Mouse (Mus musculus) limb, embryonic 10.5 days (tissue): ENCODE results near the gene Gm11237. TPM values are rescaled to one million over a fixed set of nuclear protein-coding genes. Genes with fewer than 3 reads are reported as not detected.
"Not testable (repeated sequence)": the region's sequence is repeated elsewhere in the genome, so short reads cannot be mapped to it uniquely, and the experiment has no call there.

Source experiments
- DNase-seq: peaks from one replicate; pipeline ENCODE4 v3.0.0-alpha.2; 2017; ENCODE audit warnings: low spot score
- H3K27ac ChIP-seq: fragments of 300-500 bp; sonication (generic); 2 replicates; pipeline ENCODE4 v1.5.1; 2016; ENCODE audit warnings: mild to moderate bottlenecking
- H3K27me3 ChIP-seq: fragments of 300-500 bp; sonication (generic); 2 replicates; pipeline ENCODE4 v1.6.1; 2016; ENCODE audit warnings: low read depth, mild to moderate bottlenecking; ENCODE audit not compliant: poor library complexity, severe bottlenecking
- H3K36me3 ChIP-seq: fragments of 300-500 bp; sonication (generic); 2 replicates; pipeline ENCODE4 v1.6.1; 2016; ENCODE audit warnings: mild to moderate bottlenecking, moderate library complexity
- H3K4me1 ChIP-seq: fragments of 300-500 bp; sonication (generic); 2 replicates; pipeline ENCODE4 v1.6.1; 2016
- H3K4me3 ChIP-seq: fragments of 300-500 bp; sonication (generic); 2 replicates; pipeline ENCODE4 v1.5.1; 2016; ENCODE audit warnings: mild to moderate bottlenecking, moderate library complexity
- H3K9me3 ChIP-seq: fragments of 300-500 bp; sonication (generic); replicated peaks from 2 replicates; pipeline ENCODE4 v1.6.1; 2016; ENCODE audit warnings: mild to moderate bottlenecking
- WGBS: fragments of 180-500 bp; shearing (Covaris S2); methylation state at CpG from one replicate; pipeline ENCODE4 v1.1.7; 2016; 5-methylcytosine and 5-hydroxymethylcytosine counted together
- polyA plus RNA-seq: library from polyadenylated mRNA; unstranded; fragments of >200 nt; fragmentation: Nextera tagmentation; extraction: Ambion mirVana; gene quantifications from 2 replicates; pipeline ENCODE4 v1.2.1, GENCODE M21; 2016

The Gm11237 gene
- polyA plus RNA-seq, result not detected in 2 replicates

- DNase-seq, H3K4me1 ChIP-seq, H3K36me3 ChIP-seq, H3K9me3 ChIP-seq, H3K27ac ChIP-seq, H3K27me3 ChIP-seq, H3K4me3 ChIP-seq: not testable (repeated sequence)
- no CpG with 5 or more reads among the region's 3 CpGs for WGBS
These were observed at the start of gene Gm11237 for GRCm38 (mm10) chr4:73622684-73623083. Gene Gm11237, plus strand, starts transcription at chr4:73622984.

DNA sequence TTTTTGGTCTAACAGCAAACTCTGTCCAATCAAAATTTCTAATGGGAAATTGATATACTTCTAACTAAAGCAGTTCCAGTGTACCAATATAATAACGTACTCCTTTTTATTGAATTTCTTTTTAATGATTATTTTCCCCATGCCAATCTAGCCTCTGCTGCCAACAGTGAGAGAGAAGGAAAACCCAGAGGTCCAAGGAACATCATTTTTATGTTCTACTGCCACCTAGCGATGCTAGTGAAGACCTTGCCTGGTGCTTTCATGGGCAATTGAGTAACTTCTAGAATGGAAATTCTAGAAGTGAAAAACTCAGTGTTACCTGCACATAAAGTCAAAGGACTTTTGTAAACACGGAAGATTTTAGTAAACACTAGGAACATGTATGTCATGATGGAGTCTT lies 23.5 kb upstream of the Gm11237 start:
- H3K4me1 ChIP-seq, result no peaks in the 10 kb centered on the region
- H3K9me3 ChIP-seq, result no peaks in the 10 kb centered on the region
- H3K27me3 ChIP-seq, result no peaks in the 10 kb centered on the region
- no peak overlapping the region for H3K27ac ChIP-seq
- DNase-seq, result no peak
- no peak overlapping the region for H3K4me3 ChIP-seq
- 12% methylated on average over 3 of the region's 3 CpGs for WGBS
- H3K36me3 ChIP-seq, result no peaks in the 10 kb centered on the region

DNA sequence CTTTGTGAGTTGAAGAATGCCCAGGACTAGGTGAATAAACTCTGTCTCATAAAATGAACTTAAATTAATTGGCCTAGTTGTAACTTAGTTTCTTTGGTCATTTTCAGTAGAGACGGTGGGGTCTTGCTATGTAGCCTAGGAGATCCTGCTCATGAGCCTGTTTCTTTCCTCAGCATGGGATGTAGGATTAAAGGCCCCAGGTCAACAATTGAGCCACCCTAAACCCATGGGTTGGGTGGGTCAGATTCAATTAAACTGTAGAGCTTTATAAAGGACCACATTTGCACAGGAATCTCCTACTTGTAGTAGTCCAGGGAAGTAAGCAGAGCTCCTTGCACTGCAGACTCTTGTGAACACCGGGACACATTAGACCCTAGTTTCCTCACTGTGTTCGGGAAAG lies 15.2 kb upstream of the Gm11237 start, which contains the start of gene Gm11238:
Gm11238 (plus strand) TSS at position 301 of the 400 bp plus-strand sequence.
- not testable (repeated sequence) for DNase-seq, H3K27me3 ChIP-seq, H3K4me3 ChIP-seq, H3K4me1 ChIP-seq, H3K27ac ChIP-seq, H3K9me3 ChIP-seq, H3K36me3 ChIP-seq
- no CpG with 5 or more reads among the region's 3 CpGs for WGBS

DNA sequence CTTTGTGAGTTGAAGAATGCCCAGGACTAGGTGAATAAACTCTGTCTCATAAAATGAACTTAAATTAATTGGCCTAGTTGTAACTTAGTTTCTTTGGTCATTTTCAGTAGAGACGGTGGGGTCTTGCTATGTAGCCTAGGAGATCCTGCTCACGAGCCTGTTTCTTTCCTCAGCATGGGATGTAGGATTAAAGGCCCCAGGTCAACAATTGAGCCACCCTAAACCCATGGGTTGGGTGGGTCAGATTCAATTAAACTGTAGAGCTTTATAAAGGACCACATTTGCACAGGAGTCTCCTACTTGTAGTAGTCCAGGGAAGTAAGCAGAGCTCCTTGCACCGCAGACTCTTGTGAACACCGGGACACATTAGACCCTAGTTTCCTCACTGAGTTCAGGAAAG lies 15.0 kb downstream of the Gm11237 start, which contains the start of gene Gm11236:
Gm11236 (plus strand) TSS at position 301 of the 400 bp plus-strand sequence.
- not testable (repeated sequence) for H3K27ac ChIP-seq, H3K4me1 ChIP-seq, DNase-seq, H3K4me3 ChIP-seq, H3K36me3 ChIP-seq, H3K9me3 ChIP-seq, H3K27me3 ChIP-seq
- WGBS, result no CpG with 5 or more reads among the region's 4 CpGs

GRCm38 (mm10) chr4:73661864-73662263 lies 39.1 kb downstream of the Gm11237 start:
- not testable (repeated sequence) for H3K27ac ChIP-seq, H3K27me3 ChIP-seq, H3K4me1 ChIP-seq, DNase-seq, H3K4me3 ChIP-seq, H3K36me3 ChIP-seq, H3K9me3 ChIP-seq
- WGBS, result 94% methylated on average over 4 of the region's 4 CpGs

GRCm38 (mm10) chr4:73668054-73668453 lies 45.3 kb downstream of the Gm11237 start, which contains the start of gene Gm11239:
Gene Gm11239, plus strand, starts transcription at chr4:73668354.
- not testable (repeated sequence) for H3K9me3 ChIP-seq, H3K4me1 ChIP-seq, H3K4me3 ChIP-seq, H3K27me3 ChIP-seq, H3K36me3 ChIP-seq, H3K27ac ChIP-seq, DNase-seq
- no CpG with 5 or more reads among the region's 4 CpGs for WGBS

Other genes starting within 250 kb of the Gm11237 start
- not detected in 2 replicates for gene Gm11487, start 217.9 kb upstream of the Gm11237 start, polyA plus RNA-seq
- not detected in 2 replicates for gene Gm11238, start 15.1 kb upstream of the Gm11237 start, polyA plus RNA-seq
- not detected in 2 replicates for gene Gm11236, start 15.1 kb downstream of the Gm11237 start, polyA plus RNA-seq
- not detected in 2 replicates for gene Gm11239, start 45.4 kb downstream of the Gm11237 start, polyA plus RNA-seq
- not detected in 2 replicates for gene Gm428, start 60.5 kb downstream of the Gm11237 start, polyA plus RNA-seq
- gene Rasef, start 168.0 kb downstream of the Gm11237 start, polyA plus RNA-seq, result 0.74 and 1.1 TPM in 2 replicates